Mouse (Mus musculus) neural tube, embryonic 11.5 days (tissue): Measurements from ENCODE around the gene Tmem63c. TPM values are rescaled to one million over a fixed set of nuclear protein-coding genes. Genes with fewer than 3 reads are reported as not detected.

ENCODE experiments used
- ATAC-seq: fragments of 200-750 bp; cut with Nextera tagmentation; 2 replicates; pipeline ENCODE4 v1.8.0; 2017; ENCODE audit warnings: moderate number of reproducible peaks, mild to moderate bottlenecking, moderate TSS enrichment, moderate library complexity; ENCODE audit not compliant: insufficient read depth, low FRiP score, low TSS enrichment
- DNase-seq: peaks from one replicate; pipeline ENCODE4 v3.0.0-alpha.2; 2015; ENCODE audit warnings: low spot score
- H3K27ac ChIP-seq: fragments of 300-500 bp; sonication (generic); 2 replicates; pipeline ENCODE4 v1.5.1; 2014; ENCODE audit warnings: low read depth, mild to moderate bottlenecking, low read length
- H3K27me3 ChIP-seq: fragments of 300-500 bp; sonication (generic); 2 replicates; pipeline ENCODE4 v1.6.1; 2014; ENCODE audit warnings: mild to moderate bottlenecking, low read length, mixed read lengths; ENCODE audit not compliant: control insufficient read depth, insufficient read depth
- H3K36me3 ChIP-seq: fragments of 300-500 bp; sonication (generic); 2 replicates; pipeline ENCODE4 v1.6.1; 2014; ENCODE audit warnings: mild to moderate bottlenecking, low read length, moderate library complexity, mixed read lengths; ENCODE audit not compliant: control insufficient read depth, insufficient read depth
- H3K4me1 ChIP-seq: fragments of 300-500 bp; sonication (generic); 2 replicates; pipeline ENCODE4 v1.6.1; 2014; ENCODE audit warnings: low read length, mixed read lengths; ENCODE audit not compliant: control insufficient read depth, insufficient read depth
- H3K4me2 ChIP-seq: fragments of 300-500 bp; sonication (generic); 2 replicates; pipeline ENCODE4 v1.6.1; 2014; ENCODE audit warnings: low read depth, mild to moderate bottlenecking, moderate library complexity
- H3K4me3 ChIP-seq: fragments of 300-500 bp; sonication (generic); 2 replicates; pipeline ENCODE4 v1.5.1; 2014; ENCODE audit warnings: low read depth, low read length
- H3K9ac ChIP-seq: fragments of 300-500 bp; sonication (generic); 2 replicates; pipeline ENCODE4 v1.6.1; 2014; ENCODE audit warnings: mild to moderate bottlenecking, low read length
- H3K9me3 ChIP-seq: fragments of 300-500 bp; sonication (generic); 2 replicates; pipeline ENCODE4 v1.6.1; 2016; ENCODE audit warnings: low read length; ENCODE audit not compliant: control insufficient read depth
- WGBS: fragments of 180-500 bp; shearing (Covaris S2); extraction: QIAGEN DNeasy Blood & Tissue Kit; methylation state at CpG from one replicate; pipeline ENCODE4 v1.1.7; 2014; 5-methylcytosine and 5-hydroxymethylcytosine counted together
- polyA plus RNA-seq: library from polyadenylated mRNA; unstranded; fragments of >200 nt; fragmentation: Nextera tagmentation; extraction: Ambion mirVana; gene quantifications from 2 replicates; pipeline ENCODE4 v1.2.1, GENCODE M21; 2014

Gene Tmem63c
- polyA plus RNA-seq, 1 experiment from 2014 or later, result 0.74 TPM

DNA sequence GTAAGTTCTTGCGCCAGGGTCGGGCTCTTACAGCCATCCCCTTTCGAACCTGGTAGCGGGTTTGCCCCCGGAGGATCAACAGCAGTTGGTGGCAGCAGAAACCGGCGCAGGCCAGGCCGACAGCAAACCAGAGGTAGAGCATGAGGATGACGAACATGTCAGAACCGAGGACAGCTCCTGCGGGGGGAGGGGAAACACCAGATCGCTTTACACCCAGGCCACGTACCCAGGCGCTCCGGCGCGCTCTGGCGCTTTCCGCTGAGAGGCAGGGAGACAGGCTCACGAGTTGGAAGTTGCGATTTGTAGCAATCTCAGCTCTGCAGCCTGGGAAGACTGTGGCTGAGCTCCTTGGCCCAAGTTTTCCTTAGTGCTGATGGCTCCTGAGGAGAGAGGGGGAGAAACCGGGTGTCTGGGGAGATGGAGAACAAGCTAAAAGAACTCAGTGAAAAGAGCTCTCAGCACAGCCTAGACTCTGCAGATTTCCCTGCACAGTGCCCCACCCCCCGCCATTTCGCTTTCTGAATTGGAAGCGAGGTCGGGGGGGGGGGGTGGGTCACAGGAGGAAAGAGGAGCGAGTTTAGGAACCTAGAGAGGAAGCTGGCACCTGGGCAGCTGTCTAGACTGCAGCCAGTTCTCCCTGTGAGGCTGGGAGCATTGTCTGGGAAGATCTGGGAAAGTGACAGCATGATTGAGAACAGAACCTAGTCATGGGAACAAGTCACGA, 37.5 kb upstream of the Tmem63c start:
- 4% methylated on average over 28 of the region's 28 CpGs for WGBS
- H3K4me2 ChIP-seq, result peak overlapping the region; percentile 41
- no peak overlapping the region for H3K27ac ChIP-seq
- peaks cover 4% of the 10 kb centered on the region; the same call in 1 of the 2 replicates for H3K4me1 ChIP-seq
- peaks cover 41% of the 10 kb centered on the region for H3K27me3 ChIP-seq
- no peaks in the 10 kb centered on the region for H3K36me3 ChIP-seq
- H3K9me3 ChIP-seq, result no peaks in the 10 kb centered on the region
- H3K4me3 ChIP-seq, result peak overlapping the region; percentile 6; the same call in 1 of the 2 replicates
- DNase-seq (peak; percentile 85), ATAC-seq (peak; percentile 56)
- H3K9ac ChIP-seq, result no peak overlapping the region

DNA sequence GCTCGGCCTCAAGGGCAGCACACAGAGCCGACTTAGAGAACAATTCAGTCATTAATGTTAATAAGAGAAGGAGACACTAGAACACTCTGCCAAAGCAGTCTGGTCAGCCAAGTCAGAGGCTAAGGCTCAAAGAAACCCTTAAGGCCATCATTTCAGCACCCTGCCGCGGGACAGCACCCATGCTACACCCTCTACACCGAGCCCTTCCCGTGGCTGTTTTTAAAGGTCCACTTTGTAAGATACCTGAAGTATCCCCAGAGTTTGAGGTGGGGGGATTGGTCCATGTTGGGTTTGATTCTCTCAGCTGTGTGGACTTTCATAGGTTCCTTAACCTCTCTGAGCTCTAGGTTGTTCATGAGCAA, 37.0 kb upstream of the Tmem63c start:
- Histone ChIP-seq H3K4me3 (no peak overlapping the region), H3K9ac (no peak overlapping the region), H3K27me3 (peaks cover 47% of the 10 kb centered on the region), H3K27ac (no peak overlapping the region), H3K9me3 (no peaks in the 10 kb centered on the region), H3K4me1 (peaks cover 4% of the 10 kb centered on the region; the same call in 1 of the 2 replicates), H3K4me2 (no peak overlapping the region; the same call in 1 of the 2 replicates), H3K36me3 (no peaks in the 10 kb centered on the region)
- DNase-seq, result no peak
- 0 out of 2 replicates have a peak, but pooled peaks have one; percentile 18 for ATAC-seq
- 8% methylated on average over 6 of the region's 6 CpGs for whole genome bisulfite sequencing

DNA sequence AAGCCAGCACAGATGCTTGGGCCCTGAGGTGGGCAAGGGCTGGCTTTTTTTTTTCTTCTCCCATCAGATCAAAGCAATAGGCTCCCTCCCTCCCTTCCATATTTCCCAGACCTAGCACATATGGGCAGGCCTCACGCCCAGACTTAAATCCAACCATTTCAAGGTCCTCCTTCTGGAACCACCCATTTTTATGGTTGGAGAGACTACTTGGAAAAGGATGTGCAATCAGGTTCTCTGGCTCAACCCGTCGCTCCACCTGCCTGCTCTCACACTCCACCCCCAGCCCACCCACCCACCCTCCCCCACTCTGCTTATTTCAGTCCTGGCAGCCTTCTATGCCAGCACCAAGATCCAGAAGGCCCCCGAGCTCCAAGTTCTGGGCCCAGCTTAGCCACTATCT, 34.6 kb upstream of the Tmem63c start:
- H3K27me3 ChIP-seq, result peaks cover 65% of the 10 kb centered on the region
- H3K4me3 ChIP-seq, result no peak overlapping the region
- H3K4me1 ChIP-seq, result peaks cover 11% of the 10 kb centered on the region
- no peaks in the 10 kb centered on the region for H3K9me3 ChIP-seq
- H3K9ac ChIP-seq, result no peak overlapping the region
- 73% methylated on average over 4 of the region's 4 CpGs for WGBS
- H3K36me3 ChIP-seq, result no peaks in the 10 kb centered on the region
- no peak overlapping the region for H3K27ac ChIP-seq
- DNase-seq (no peak), ATAC-seq (no peak)
- H3K4me2 ChIP-seq, result no peak overlapping the region

DNA sequence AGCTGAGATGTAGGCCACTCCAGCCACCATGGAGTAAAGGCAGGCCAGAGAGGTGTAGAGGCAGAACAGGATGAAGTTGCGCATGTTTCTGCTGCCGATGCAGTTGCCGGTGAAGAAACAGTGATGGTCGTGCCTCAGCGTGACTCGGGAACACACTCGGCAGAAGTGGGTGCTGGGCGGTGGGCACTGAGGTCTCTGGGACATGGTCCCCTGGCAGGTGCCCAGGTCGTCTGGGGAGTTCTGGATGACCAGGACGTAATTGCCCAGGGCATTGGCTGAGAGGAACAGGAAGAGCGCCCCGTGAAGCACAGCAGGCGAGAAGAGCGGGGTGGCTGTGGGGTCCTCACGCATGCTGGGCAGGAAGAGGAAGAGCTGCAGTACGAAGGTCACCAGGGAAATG, 32.9 kb upstream of the Tmem63c start:
- no peak for ATAC-seq

DNA sequence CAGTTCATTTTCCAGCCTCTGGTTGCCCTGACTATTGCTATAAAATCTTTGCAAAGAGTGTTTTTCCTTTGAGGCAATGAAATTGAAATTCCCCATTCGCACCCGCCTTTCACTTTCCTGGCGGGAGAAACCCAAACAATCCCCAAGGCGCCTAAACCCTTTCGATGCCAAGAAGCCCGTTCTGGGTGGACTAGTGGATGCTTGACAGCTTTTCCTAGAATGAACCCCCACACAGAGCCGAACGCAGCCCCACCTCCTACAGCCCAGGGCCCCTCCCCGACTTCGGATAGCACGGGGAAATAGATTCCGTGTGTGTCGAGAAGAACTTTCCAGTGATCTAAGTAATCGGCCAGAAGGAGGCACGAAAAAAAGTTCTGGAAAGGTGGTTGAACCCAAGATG, 31.8 kb upstream of the Tmem63c start:
- Histone ChIP-seq H3K4me3 (peak overlapping the region; percentile 42; the same call in 1 of the 2 replicates), H3K4me1 (peaks cover 7% of the 10 kb centered on the region), H3K9me3 (no peaks in the 10 kb centered on the region), H3K36me3 (no peaks in the 10 kb centered on the region), H3K27ac (no peak overlapping the region), H3K27me3 (peaks cover 47% of the 10 kb centered on the region), H3K9ac (no peak overlapping the region), H3K4me2 (peak overlapping the region; percentile 87)
- ATAC-seq (no peak), DNase-seq (no peak)
- WGBS, result 10% methylated on average over 15 of the region's 15 CpGs

More for the DNA sequence above, 32.9 kb upstream of the Tmem63c start:
- no peak overlapping the region for H3K9ac ChIP-seq
- no peak for DNase-seq
- no peak overlapping the region for H3K4me3 ChIP-seq
- no peak overlapping the region for H3K27ac ChIP-seq
- WGBS, result 47% methylated on average over 16 of the region's 16 CpGs
- no peaks in the 10 kb centered on the region for H3K36me3 ChIP-seq
- peaks cover 57% of the 10 kb centered on the region for H3K27me3 ChIP-seq
- no peak overlapping the region for H3K4me2 ChIP-seq
- peaks cover 11% of the 10 kb centered on the region for H3K4me1 ChIP-seq
- H3K9me3 ChIP-seq, result no peaks in the 10 kb centered on the region

DNA sequence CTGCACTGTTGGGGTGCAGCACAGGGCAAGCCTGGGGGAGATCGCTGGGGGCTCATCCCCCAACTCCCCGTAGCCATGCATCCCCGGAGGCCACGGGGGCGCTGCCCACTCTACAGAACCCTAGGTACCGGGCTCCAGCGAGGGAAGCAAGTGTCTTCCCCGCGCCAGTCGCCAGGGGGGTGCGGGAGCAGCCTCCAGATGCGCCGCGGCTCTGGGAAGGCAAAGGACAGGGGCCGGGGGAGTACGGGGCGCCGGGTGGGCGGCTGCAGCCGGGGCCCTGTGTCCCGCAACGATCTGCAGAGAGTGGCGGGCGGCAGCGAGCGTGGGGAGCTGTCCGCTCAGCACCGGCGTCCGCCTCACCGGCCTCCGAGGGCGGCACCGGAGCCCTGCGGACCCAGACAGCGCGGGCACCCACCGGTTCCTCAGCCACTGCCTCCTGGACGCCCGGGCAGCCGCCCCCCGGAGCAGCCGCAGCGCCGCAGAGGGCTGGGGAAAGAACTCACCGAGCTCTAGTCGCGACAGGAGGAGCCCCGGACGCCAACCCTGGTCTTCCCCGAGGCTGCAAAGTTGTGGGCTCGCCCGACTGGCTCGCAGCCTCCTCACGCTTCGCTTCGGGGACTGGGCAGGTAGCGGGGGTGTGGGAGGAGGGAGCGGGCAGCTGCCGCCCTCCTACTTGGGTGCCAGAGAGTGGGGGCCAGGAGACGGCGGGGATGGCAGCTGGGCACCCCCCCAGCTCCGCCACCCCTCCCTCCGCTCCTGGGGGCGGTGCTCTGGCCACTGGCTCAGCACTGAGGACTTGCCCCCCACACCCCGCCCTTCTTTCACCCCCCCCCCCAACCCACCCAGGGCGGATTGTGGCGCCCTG, 31.0 kb upstream of the Tmem63c start, which contains the start of gene Zdhhc22:
Zdhhc22 (minus strand) TSS at position 541 of the 865 bp plus-strand sequence.
- WGBS, result 1% methylated on average over 52 of the region's 68 CpGs
- peak within 1 kb of the TSS; percentile 42 for H3K4me3 ChIP-seq
- H3K9ac ChIP-seq, result peak within 1 kb of the TSS; percentile 60
- DNase-seq (peak; percentile 82), ATAC-seq (peak; percentile 74)
- H3K27ac ChIP-seq, result no peak within 1 kb of the TSS
- peak within 1 kb of the TSS; percentile 87 for H3K4me2 ChIP-seq
- H3K36me3 ChIP-seq, result no peaks in the 10 kb centered on the region
- H3K4me1 ChIP-seq, result peaks cover 7% of the 10 kb centered on the region
- no peaks in the 10 kb centered on the region for H3K9me3 ChIP-seq
- H3K27me3 ChIP-seq, result peaks cover 41% of the 10 kb centered on the region

GRCm38 (mm10) chr12:86990755-86991110, 30.4 kb upstream of the Tmem63c start:
- no peaks in the 10 kb centered on the region for H3K36me3 ChIP-seq
- no peak for DNase-seq
- no peaks in the 10 kb centered on the region for H3K9me3 ChIP-seq
- peaks cover 41% of the 10 kb centered on the region for H3K27me3 ChIP-seq
- H3K4me1 ChIP-seq, result peaks cover 7% of the 10 kb centered on the region
- WGBS, result 47% methylated on average over 2 of the region's 2 CpGs
- H3K27ac ChIP-seq, result no peak overlapping the region
- no peak overlapping the region; the same call in 1 of the 2 replicates for H3K9ac ChIP-seq
- peak overlapping the region; percentile 42 for H3K4me3 ChIP-seq
- H3K4me2 ChIP-seq, result peak overlapping the region; percentile 87
- ATAC-seq, result no peak

- WGBS, result 43% methylated on average over 4 of the region's 4 CpGs
- Histone ChIP-seq H3K4me3 (no peak overlapping the region), H3K4me2 (no peak overlapping the region), H3K9me3 (no peaks in the 10 kb centered on the region), H3K27ac (no peak overlapping the region), H3K4me1 (peaks cover 7% of the 10 kb centered on the region), H3K27me3 (peaks cover 23% of the 10 kb centered on the region), H3K36me3 (no peaks in the 10 kb centered on the region), H3K9ac (no peak overlapping the region)
- no peak for DNase-seq
- ATAC-seq, result no peak
Measured at GRCm38 (mm10) chr12:86994166-86994565, 27.0 kb upstream of the Tmem63c start.
